Mouse (Mus musculus) olfactory bulb, adult 2 months (tissue): ENCODE measurements around the gene Sostdc1. TPM values are rescaled to one million over a fixed set of nuclear protein-coding genes. Genes with fewer than 3 reads are reported as not detected.

ENCODE experiments used
- H3K27ac ChIP-seq: fragments of 200-500 bp; 2 replicates; pipeline ENCODE4 v1.5.1; 2012; ENCODE audit warnings: low read depth, low read length; ENCODE audit not compliant: insufficient read depth
- H3K4me1 ChIP-seq: fragments of 200-500 bp; 2 replicates; pipeline ENCODE4 v1.6.1; 2012; ENCODE audit warnings: low read length; ENCODE audit not compliant: control insufficient read depth, insufficient read depth
- H3K4me3 ChIP-seq: fragments of 200-500 bp; 2 replicates; pipeline ENCODE4 v1.5.1; 2012; ENCODE audit warnings: mild to moderate bottlenecking, low read depth, low read length, moderate library complexity; ENCODE audit not compliant: insufficient read depth
- CTCF ChIP-seq: fragments of 200-500 bp; IDR thresholded peaks from 2 replicates; pipeline ENCODE4 v1.5.1; 2012; ENCODE audit warnings: low read depth, mild to moderate bottlenecking, low read length, moderate library complexity; ENCODE audit not compliant: insufficient read depth
- POLR2A ChIP-seq: fragments of 200-500 bp; IDR thresholded peaks from 2 replicates; pipeline ENCODE4 v1.6.1; 2012; ENCODE audit warnings: mild to moderate bottlenecking, low read depth, low read length, moderate library complexity; ENCODE audit not compliant: insufficient read depth
- WGBS: fragments of 180-500 bp; shearing (Covaris S2); methylation state at CpG from one replicate; pipeline ENCODE4 v1.1.7; 2018; 5-methylcytosine and 5-hydroxymethylcytosine counted together
- polyA plus RNA-seq: library from polyadenylated mRNA; stranded (reverse); fragments of >200 nt; gene quantifications from 2 replicates; pipeline ENCODE4 v1.2.4, GENCODE M21; 2012; ENCODE audit warnings: low replicate concordance; ENCODE audit not compliant: missing spikeins, insufficient read depth, insufficient read length

The Sostdc1 gene
- polyA plus RNA-seq, 1 experiment, result not detected

DNA sequence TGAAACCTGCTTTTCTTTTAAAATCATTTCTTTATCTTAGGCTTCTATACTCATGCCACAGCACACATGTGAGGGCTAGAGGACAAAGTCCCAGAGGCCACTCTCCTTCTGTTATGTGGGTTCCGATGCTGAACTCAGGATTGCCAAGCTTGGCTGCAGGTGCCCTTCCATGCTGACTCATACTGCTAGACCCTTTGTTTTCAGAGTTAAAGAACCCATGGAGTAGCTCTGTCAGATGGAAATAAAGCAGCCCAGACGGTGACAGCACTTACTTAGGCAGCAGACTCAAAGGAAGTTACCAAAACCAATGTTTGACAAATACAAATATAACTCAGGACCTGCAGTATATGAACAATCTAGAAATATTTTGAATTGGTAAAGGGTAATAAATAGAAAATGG lies 924 bp upstream of the Sostdc1 start:
- Histone ChIP-seq H3K27ac (no peak overlapping the region), H3K4me3 (no peak overlapping the region), H3K4me1 (peaks cover 5% of the 10 kb centered on the region)
- TF ChIP-seq POLR2A, result no peak
- TF ChIP-seq CTCF, result no peak
- WGBS, result 54% methylated on average over 2 of the region's 2 CpGs

- 26% methylated on average over 7 of the region's 7 CpGs for WGBS
- peaks cover 5% of the 10 kb centered on the region for H3K4me1 ChIP-seq
- no peak overlapping the region for H3K27ac ChIP-seq
- TF ChIP-seq CTCF (no peak), POLR2A (no peak)
- no peak overlapping the region for H3K4me3 ChIP-seq
These were observed 507 bp downstream of the Sostdc1 start for GRCm38 (mm10) chr12:36314446-36314845.

DNA sequence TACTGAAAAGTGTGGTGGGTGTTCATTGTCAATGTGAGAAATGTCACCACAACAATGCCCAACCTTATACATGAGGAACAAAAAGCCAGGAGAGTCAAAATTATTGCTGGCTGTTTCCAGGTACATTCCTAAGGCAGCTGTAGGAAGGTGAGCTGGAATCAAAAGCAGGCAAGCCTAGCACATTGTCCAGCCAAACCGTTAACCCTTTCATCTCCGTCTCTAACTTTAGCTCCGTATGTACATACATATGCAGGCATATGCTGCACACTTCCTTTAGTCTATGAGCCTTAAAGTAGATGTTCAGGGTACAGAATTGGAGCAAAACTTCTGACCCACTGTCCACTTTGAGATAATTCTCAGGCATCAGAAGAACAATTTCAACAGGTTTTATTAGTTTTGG lies 1.6 kb downstream of the Sostdc1 start:
- TF ChIP-seq CTCF (no peak), POLR2A (no peak)
- H3K4me3 ChIP-seq, result no peak overlapping the region
- H3K4me1 ChIP-seq, result peaks cover 5% of the 10 kb centered on the region
- H3K27ac ChIP-seq, result no peak overlapping the region
- 90% methylated on average over 3 of the region's 3 CpGs for WGBS

DNA sequence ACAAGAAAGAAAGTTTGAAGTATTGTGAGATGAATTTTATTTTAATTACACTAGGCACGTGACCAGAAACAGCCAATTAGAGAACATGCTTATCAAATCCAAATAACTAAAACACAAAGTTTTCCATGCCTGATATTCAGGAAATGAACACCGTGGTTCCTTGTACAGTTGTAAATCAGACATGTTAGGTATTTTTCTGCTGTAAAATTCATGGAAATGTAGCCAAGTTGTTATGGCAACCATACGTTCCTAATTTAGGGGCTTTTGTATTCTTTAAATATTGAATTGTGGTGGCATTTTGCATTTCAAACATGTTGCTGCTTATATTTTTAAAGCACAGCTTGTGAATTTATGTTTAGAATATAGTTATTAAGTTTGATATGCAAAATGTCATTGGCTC lies 2.1 kb downstream of the Sostdc1 start:
- Histone ChIP-seq H3K27ac (no peak overlapping the region), H3K4me1 (peaks cover 5% of the 10 kb centered on the region), H3K4me3 (no peak overlapping the region)
- 64% methylated on average over 3 of the region's 3 CpGs for WGBS
- TF ChIP-seq POLR2A (no peak), CTCF (no peak)

- 2% methylated on average over 30 of the region's 30 CpGs for WGBS
- H3K27ac ChIP-seq, result no peak overlapping the region
- peak overlapping the region; percentile 39 for H3K4me3 ChIP-seq
- TF ChIP-seq POLR2A, result no peak
- no peak for TF ChIP-seq CTCF
- H3K4me1 ChIP-seq, result peaks cover 5% of the 10 kb centered on the region
These were observed 3.3 kb downstream of the Sostdc1 start for GRCm38 (mm10) chr12:36317036-36317819.

GRCm38 (mm10) chr12:36317820-36318135 lies 3.8 kb downstream of the Sostdc1 start:
- WGBS, result 20% methylated on average over 3 of the region's 3 CpGs
- Histone ChIP-seq H3K4me3 (no peak overlapping the region), H3K4me1 (peaks cover 5% of the 10 kb centered on the region), H3K27ac (no peak overlapping the region)
- no peak for TF ChIP-seq CTCF
- TF ChIP-seq POLR2A, result no peak

DNA sequence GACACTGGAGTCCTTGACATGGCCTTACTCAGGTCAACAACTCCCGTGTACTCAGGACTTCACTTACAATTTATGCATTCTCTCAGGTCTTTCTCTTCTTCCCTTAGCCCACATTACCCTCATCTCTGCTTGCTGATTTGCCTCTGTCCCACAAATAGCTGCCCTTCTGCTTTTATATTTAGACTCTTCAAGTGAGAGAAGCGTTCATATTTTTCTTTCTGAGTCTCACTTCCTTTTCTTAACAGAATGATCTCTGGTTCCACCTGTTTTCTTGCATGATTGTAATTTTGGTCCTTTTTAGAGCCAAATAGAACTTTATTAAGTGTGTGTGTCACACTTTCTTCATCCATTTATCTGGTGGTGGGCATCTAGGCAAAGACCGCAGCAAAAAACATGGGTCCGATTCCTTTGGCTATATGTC lies 12.2 kb downstream of the Sostdc1 start:
- Histone ChIP-seq H3K4me3 (no peak overlapping the region), H3K4me1 (no peaks in the 10 kb centered on the region), H3K27ac (no peak overlapping the region)
- WGBS, result 95% methylated on average over 4 of the region's 4 CpGs
- TF ChIP-seq CTCF (no peak), POLR2A (no peak)

- WGBS, result 92% methylated on average over 1 of the region's 1 CpGs
- Histone ChIP-seq H3K27ac (no peak overlapping the region), H3K4me1 (no peaks in the 10 kb centered on the region), H3K4me3 (no peak overlapping the region)
- TF ChIP-seq CTCF (no peak), POLR2A (no peak)
These were observed 18.7 kb downstream of the Sostdc1 start for GRCm38 (mm10) chr12:36332676-36333075.

DNA sequence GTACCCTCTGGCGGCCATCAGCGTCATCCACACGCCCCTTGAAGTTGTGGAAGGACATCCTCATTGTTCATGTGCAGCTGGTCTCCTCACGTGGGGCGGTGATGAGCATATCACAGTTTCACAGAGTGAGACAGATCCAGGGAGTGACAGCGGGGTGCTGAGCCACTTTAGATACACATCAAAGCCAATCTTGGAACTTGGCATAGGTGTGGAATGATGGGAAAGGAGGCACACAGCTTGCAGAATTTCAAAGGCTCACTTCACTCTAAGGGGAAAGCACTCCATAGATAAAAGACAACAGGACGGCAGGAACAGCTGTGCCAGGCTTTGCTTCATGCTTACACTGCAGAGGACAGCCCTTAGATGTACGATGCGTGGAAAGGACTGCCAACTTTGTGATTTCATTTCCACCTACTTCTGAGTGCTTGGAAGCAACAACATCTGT lies 19.9 kb downstream of the Sostdc1 start:
- Histone ChIP-seq H3K27ac (no peak overlapping the region), H3K4me3 (no peak overlapping the region), H3K4me1 (no peaks in the 10 kb centered on the region)
- 61% methylated on average over 9 of the region's 9 CpGs for WGBS
- TF ChIP-seq CTCF (no peak), POLR2A (no peak)
